Mouse (Mus musculus): ENCODE data around the gene Mtif3.
"Not testable (repeated sequence)": the region's sequence is repeated elsewhere in the genome, so short reads cannot be mapped to it uniquely, and the experiment has no call there.

DNA sequence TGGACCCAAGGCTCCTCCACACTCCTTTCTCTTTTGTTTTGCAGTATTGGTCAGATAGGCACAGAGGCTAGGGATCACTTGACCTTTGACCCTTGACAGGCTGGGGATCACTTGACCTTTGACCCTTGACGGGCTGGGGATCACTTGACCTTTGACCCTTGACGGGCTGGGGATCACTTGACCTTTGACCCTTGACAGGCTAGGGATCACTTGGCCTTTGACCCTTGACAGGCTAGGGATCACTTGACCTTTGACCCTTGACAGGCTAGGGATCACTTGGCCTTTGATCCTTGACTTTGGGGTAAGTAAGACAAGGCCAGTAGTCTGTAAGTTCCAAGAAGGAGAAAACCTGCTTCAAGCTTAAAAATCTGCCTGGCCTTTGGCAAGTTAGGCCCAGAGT lies 21.7 kb downstream of the Mtif3 start:
- not testable (repeated sequence) for TF ChIP-seq CTCF (IDR thresholded peaks at IDR 0.05; ENCODE audit: borderline replicate concordance, insufficient read depth, low read depth, low read length); POLR2A (IDR thresholded peaks at IDR 0.05; ENCODE audit: borderline replicate concordance, insufficient read depth, low read length)
